Mouse (Mus musculus): ENCODE measurements around the gene Ppp1r14a.

Ppp1r14a gene

DNA sequence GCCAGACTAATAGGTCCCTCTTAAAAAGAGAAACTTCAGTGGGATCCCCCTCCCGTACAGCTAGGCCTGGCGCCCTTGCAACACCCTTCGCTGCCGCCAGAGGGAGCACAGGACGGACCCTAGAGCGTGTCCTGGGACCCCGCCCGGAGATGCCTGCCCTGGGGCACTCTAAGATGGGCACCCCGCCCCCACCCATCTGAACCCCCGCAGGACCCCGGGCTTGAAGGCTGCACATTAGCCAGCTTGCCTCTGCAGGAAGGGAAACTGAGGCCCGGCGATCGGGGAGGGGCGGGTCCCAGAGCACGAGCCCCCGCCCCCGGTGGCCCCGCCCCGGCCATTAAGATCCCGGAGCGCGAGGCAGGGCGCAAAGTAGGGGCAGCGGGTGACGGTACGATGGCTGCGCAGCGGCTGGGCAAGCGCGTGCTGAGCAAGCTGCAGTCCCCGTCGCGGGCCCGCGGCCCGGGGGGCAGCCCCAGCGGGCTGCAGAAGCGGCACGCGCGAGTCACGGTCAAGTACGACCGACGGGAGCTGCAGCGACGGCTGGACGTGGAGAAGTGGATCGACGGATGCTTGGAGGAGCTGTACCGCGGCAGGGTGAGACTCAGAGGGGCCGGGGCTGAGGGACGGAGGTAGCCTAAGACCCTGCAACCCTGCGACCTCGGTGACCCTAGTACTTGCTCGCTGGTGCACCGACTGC lies at the start of gene Ppp1r14a:
Gene Ppp1r14a (plus strand): TSS at position 367 of the 697 bp plus-strand sequence.
- DNase-seq = peak; percentile 92

DNA sequence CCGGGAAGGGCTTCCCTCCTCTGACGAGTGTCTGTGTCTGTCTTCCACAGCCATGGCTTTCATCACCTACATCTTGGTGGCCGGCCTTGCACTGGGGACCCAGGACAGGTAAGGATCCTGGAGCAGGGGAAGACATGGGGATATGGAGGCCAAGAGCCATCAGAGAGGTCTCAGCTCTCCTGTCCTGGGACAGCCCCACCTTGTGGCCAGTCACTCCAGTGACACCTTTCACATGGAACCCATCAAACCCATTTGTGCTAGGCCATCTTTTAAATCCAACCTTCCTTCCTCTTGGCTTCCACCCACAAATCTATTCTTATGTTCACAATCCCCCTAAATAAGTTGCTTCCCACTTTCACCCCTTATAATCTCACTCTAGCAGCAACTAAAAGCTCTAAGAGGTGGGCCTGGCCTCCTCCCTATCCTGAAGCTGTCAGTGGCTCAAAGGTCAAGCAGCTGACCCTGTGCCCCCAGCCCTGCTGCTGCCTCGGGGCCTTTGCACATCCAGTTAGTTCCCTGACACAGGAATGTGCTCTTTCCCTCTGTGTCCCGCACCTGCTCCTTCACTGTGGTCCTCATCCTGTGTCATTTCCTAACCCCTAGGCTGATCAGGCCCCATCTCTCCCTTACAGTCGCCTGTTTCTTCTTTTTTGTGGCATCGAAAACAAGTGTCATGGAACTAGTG lies 44.2 kb upstream of the Ppp1r14a start:
- DNase-seq = peak; percentile 51

DNA sequence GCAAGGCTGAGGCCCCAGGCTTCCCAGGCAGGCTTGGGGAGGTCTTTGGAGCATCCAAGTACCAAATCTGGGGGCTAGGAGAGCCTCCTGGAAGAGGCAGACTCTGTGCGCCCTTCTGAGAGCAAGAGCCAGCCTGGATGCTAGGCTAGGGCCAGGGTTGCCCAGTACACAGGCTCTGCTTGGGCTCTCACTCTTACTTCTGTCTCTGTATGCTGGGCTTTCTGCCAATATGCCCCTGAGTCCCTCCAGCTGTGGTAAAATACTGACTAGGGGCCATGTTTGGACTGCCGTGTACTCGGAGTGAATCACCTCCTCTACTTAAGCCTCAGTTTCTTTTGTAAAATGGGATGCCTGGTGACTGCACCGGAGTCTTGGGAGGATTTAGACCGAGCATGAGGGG lies 43.1 kb upstream of the Ppp1r14a start:
- DNase-seq = no peak

DNA sequence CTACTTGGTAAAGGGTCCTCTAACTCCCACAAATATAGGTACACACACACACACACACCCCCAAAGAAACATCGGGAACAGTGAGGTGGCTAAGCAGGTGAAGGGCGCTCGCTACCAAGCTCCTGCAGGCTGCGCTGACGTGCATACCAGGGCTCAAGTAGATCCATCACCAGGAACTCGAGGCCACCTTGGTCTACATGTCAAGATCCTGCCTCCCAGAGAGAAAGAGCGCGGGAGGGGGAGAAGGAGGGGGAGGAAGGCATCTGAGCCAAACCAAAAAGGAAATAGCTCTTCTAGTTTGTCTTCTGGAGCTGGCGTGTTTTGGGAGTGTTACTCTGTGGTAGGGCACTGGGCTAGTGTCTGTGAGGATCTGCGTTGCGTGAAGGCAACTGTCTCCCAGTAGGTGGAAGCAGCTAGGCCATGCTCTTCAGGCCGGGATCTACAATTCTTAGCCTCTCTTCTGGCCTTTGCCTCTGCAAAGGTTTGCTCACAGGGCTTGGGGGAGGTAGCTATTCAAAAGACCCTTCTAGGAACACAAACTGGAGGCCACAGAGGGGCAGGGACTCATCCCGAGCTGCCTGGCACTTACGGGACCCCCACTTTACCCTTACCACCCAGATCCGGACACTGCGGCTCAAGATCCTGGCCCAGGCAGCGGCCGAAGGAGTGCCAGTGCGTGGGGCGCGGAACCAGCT lies 42.3 kb upstream of the Ppp1r14a start:
- DNase-seq = no peak

DNA sequence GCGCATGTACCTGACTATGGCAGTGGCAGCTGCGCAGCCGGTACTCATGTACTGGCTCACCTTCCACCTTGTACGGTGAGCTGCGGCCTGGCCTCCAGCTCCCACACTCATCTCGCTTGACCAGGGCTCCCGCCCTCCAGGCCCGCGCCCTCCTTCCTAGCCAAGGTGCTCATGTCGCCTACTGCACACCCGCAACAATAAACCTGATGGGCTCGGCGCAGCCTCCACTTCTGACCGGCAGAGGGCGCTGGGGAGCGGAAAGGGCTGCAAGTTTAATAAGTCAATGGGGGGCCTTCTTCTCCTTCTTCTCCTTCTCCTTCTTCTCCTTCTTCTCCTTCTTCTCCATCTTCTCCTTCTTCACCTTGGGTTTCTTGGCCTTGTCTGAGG lies 41.8 kb upstream of the Ppp1r14a start:
- DNase-seq = peak; percentile 89

DNA sequence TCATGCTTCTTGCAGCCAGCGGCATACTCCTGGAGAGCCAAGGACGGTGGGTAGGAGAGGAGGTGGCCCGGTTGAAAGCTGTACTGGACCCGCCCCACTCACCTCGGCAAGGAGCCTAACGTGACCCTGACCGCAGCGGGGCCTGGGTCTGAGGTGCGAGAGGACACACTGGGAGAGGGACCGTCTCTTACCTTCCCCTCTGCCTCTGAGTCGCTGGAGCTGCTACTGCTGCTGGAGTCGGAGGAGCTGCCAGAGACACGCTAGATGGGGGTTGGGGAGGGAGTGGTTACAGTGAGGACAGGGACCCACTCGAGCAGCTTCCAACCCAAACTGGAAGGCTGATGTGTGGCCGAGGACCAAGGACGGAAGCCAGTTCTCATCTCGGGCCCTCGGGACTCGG lies 41.4 kb upstream of the Ppp1r14a start:
- DNase-seq = peak; percentile 62

DNA sequence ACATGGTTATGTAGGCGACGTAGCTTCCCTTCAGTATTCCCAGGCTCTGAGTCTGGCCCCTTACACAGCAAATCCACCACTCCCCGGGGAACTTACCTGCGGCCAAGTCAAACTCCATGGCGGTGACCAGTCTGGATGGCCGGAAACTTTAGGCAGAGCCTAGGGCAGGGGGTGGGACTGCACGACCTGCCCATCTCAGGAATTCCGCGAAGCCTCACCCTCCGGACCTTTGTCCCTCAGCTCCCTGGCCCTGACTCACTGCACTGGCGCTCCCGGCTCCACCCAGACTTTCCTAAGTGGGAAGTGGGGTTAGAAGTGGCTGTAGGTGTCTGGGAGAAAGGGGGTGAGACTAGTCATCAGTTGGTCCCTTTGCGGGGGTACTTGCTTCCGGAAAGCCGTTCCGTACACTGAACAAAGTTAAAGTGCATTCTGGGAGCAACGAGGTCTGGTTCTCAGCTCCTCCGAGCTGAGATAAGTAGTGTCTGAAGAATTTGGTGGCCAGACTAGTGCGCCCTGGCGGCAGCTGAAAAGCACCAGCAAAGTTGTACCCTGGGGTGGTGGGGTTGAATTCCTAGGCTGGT lies 40.8 kb upstream of the Ppp1r14a start, which contains the start of gene 2200002D01Rik:
Gene 2200002D01Rik (minus strand): TSS at position 206 of the 581 bp plus-strand sequence.
- peak; percentile 72 for DNase-seq

DNA sequence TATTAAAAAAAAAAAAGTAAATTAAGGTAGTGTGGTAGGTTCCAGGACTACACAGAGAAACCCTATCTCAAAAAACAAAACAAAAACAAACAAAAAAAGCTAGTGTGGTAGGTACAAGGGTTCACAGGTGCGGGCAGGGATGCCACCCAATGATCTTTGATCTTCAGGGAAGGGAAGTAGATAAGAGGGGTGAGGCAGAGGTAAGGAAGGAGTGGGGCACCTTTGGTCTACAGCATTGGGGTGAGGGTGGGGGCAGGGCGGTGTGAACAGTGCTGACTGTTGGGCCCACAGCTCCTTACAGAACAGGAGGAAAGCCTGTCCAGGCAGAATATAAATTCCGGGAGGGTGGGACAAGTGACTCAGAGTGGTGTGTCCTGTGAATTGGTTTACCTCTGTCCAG lies 37.9 kb upstream of the Ppp1r14a start:
- no peak for DNase-seq

DNA sequence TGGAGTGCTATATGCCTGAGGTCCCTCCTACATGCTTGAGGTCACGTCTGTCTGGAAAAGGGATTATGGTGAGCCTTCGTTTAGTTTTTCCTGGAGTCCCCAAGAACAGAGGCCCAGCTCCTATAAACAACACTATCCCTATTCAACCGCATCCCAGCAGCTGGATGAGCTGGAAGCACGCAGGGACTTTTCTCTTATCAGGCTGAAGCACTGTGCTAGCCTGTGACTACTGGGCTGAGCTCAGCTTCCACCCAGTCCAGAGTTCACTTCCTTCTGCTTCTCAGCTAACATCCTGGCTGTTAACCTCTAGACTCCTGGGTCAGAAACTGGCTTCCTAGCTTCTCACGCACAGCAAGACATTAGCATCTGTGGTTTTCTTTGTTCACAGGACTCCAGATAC lies 35.3 kb upstream of the Ppp1r14a start:
- peak; percentile 54 for DNase-seq

DNA sequence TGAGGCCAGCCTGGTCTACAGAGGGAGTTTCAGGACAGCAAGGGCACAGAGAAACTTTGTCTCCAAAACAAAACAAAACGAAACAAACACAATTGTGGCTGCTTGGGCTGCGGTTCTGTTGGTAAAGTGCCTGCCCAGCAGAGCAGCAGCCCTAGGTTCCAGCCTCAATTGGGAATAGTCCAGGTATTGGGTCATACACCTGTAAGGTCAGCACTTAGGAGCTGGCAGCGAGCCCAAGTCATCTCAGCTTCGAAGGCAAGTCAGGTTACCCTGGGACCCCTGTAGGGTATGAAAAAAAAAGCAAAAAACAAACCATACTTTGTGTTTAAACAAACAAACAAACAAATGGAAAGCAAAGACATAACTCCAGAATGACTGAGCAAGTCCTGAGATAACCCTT lies 33.2 kb upstream of the Ppp1r14a start:
- DNase-seq = no peak

DNA sequence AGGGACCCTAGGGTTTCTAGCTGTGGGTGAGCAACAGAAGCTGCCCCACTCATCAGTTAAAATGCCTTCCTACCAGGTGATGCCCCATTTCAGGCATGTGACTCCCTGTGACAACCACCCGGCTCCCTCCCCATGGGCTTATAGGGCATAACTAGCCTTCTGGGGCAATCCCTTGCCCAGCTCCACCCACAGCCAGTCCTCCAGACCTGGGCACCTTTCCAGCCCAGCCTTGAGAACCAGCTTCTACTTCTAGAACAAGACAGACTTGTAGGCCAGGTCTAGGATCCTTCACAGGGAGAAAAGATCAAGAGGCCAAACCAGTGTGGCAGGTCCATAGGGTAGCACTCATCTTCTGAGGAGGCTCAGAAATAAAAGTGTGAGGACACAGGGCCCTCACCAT lies 31.7 kb upstream of the Ppp1r14a start:
- DNase-seq = peak; percentile 69

DNA sequence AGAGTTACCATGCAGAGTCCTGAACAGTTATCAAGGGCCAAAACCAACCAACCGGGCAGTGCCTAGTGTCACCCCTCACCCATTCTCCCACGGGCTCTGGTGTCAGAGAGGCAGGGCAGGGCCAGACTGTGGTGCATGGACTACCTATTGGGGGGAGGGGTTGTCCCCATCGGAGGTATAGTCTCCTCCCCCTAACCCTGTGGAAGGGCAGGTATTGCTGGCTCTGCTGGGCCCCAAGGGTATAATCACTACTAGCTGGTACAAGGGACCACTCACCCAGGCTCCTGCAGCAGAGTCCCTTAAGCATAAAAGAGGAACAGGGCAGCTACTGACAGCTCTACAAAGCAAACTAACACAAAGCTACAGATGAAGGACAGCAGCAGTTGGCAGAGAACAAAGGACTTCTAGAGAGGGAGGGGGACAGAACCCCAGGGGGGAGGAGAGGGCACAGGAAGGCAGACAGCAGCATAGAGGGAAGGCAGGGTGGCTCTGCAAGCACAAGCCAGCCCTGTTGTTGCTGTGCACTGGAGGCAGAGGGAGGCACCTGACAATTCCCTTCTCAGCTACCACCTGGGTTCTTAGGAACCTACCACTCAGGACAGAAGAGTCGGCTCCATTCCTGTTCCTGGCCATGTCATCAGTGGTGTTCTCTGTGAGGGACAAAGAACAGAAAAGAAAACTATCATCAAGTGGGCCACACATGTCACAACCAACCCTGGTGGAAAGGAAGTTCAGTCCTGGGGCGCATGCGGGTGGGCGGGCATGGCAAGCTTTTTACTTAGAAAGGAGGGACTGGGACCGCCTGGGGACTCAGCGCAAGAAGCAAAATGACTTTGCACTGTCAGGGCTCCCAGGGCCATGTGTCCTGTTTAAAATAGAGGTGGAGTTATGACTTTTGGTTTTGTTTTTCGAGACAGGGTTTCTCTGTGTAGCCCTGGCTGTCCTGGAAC lies 29.1 kb upstream of the Ppp1r14a start:
- no peak for DNase-seq

DNA sequence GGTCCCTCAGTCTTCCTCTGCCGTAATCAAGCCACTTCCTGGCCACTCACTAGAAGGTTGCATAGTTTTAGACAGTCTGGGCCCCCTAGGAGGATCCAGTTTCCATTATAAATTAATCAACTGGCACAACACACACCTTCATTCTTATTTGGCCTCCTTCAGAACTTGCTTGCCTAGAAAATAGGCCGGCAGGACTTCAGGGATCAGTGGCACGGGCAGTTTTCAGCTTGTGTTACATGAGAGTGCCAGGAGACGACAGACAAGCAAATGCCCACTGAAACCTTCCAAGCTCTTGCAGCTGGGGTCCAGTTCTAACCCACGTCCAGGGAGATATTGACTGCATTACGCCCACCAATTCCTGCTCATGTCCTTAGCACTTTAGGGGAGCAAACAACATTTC lies 27.0 kb upstream of the Ppp1r14a start:
- no peak for DNase-seq

DNA sequence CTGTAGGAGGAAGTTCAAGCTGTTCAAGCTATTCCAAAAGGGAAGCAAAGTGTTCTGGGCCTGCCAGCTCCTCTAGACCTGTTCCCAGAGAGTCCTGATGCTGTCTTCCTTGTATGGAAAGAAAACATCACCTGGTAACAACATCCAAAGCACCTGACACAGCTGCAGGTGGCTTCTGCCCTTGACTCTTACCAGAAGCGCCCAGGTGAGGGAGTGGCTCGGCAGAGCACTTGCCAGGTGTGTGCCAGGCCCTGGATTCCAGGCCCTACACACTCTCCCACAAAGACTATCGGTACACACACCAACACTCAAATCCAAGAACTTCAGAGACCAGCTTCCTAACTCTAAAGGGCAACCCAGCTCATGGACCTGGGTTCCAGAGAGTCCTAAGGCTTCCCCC lies 25.3 kb upstream of the Ppp1r14a start:
- no peak for DNase-seq

DNA sequence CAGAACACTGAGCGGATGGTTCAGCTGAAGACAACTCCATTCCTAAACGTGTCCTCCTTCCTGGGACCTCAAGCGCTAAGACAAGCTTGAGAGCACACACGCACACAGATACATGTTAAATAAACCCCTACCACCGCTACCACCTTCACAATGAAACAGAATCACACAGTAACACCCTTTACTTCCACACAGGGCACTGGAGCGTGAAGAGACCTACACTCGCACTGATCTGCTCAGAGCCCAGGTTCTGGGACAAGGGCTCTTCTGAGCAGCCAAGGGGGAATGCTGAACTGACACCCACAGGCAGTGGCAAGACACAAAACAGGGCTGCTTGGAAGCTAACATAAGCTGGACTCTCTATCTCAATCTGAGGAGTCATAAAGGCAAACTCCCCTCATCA lies 23.5 kb upstream of the Ppp1r14a start:
- DNase-seq = no peak

DNA sequence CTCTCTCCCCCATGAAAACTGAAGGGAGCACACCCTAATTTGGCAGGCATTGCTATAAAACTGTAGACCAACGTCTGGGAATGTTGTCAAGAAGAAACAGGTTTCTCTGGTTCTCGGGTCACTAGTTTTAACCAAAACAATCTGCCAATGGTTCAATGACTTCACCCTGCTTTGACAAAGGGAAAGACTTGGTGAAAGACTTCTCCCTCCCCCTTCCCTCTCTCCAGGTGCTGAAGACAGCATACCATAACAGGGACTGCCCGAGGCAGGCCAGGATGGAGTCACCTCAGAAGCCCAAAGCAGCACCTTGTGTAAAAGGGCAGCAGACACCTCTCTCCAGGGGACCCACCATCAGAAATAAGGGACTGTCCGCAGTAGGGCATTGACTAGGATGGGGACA lies 22.2 kb upstream of the Ppp1r14a start:
- peak; percentile 22 for DNase-seq

DNA sequence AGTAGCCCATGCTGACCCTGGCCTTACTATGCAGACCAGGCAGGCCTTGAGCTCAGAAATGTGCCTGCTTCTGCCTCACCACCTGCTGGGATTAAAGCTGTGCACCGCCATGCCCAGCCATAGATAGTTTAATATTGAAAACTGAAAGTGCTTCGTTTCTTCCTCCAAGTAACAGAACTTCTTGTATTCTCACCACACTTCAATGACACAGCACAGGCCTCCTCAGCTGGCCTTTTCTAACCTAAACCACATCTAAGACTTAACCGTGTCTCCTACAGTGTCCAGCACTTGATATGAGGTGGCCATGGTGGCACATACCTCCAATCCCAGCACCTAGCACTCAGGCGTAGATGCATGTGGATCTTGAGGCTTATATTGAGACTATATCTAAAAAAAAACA lies 18.7 kb upstream of the Ppp1r14a start:
- no peak for DNase-seq

DNA sequence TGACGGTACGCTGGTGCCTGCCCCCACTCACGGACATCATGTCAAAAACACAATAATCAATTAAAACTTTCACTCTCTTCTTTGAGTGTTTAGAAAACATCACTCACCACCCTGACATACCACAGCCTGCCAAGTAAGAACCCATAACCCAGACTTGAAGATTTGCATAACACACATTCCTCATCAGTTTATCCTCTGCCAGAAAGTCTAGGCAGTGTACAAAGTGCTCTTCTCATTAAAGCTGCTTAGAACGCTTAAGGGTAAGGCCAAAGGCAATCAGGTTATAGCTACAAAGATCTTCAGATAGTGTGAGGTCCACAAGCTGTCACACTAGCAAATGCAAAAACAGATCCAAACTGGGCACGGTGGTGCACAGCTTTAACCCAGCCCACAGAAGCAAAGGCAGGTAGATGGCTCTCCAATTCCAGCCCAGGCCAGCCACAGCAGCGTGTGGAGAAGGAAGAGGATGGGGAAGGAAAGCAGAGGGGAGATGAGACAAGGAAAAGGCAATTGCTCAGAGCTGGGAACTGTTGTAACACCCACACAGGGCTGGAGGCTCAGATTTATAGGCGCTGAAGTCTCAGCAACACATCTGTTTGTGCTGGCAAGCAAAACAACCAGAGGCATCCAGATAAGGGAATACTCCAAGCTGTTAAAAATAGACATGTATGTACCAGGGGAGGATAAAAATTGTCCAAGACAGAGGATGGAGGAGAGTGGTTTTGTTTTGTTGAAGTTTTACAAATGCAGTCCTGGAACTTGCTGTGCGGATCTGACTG lies 17.2 kb upstream of the Ppp1r14a start:
- peak; percentile 42 for DNase-seq

DNA sequence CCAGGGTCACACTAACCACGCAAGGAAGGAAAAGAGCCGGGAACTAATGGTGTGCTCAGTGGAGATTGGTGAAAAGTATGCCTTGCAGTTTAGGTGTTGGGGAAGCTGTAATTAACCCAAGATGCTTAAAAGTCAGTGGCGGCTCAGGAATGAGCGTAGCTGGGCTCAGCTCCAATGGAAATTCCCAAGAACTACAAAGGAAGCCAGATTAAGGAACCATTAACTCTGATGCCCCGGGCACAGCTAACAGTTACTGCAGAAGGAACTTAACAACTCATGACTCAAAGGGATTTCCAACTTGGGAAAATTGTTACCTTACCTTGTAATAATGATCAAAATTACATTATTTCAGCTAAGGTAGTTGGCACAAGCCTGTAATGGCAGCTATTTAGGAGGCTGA lies 12.4 kb upstream of the Ppp1r14a start:
- DNase-seq = peak; percentile 67

DNA sequence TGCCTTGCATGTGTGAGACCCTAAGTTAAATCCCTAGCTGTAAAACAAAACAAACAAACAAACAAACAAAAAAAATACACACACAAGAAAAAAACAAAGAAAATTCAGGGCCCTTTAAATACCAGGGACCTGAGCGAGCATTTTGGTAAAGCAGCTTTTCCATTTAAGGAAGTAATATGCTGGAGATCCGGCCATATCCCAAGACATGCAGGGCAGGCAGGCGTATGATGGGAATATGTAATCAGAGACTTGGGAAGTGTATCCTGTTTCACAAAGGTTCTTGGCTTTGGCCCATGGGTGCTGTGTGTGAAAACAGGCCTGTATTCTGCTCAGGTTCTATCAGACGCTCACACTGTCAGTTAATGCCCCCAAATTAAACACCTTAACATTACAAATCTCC lies 11.6 kb upstream of the Ppp1r14a start:
- no peak for DNase-seq

DNA sequence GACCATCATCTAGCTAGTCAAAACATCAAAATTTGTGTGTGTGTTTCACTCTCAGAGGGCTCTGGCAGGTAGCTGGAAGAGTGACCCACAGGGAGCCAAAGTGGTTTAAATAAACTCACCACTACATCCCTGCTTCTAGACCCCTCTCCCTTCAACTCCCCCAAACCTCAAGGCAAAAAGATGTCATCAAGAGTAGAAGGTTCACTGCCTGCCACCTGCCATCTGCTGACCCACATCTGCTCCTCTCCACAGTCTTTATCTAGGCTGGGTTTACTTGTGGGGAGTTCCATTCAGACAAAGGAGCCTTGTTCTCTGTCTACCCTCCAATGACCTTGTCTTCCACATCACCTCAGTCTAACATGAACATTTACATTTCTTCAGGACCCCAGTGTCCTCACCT lies 9.8 kb upstream of the Ppp1r14a start:
- DNase-seq = no peak

DNA sequence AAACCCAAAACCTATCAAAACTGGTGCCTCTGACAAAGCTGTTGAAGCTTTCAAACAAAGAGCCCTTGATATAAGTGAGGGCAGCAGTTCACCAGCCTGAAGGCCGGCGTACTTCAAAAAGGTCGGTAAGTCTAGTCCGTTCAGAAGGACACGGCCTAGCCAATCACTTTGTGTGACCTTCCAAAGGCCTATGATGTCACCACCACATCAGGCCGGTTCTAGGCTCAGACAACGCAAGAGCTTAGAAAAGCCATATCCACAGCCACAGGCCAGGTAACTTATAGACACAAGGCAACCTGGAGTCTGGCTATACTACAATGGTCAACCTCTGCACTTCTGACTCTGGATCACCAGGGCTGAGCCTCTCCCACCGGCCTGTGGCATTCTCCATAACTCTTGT lies 9.2 kb upstream of the Ppp1r14a start:
- no peak for DNase-seq

All from kidney, postnatal 10 days (tissue).